Mouse (Mus musculus) left cerebral cortex, postnatal 36 days (tissue): ENCODE results near the gene Insr. TPM values are rescaled to one million over a fixed set of nuclear protein-coding genes. Genes with fewer than 3 reads are reported as not detected.

Experiments used
- DNase-seq, 2 experiments: peaks; one replicate each; pipeline ENCODE4 v3.0.0; 2021 to 2022; ENCODE audit warnings: low spot score in 2 of 2, mixed read lengths in 1 of 2
- intact Hi-C: fragments of 180-260 bp; cut with DNase I; formaldehyde crosslinking; loops from one replicate; pipeline ENCODE4 v1.15.1; 2025
- total RNA-seq, 2 experiments: library from RNA; stranded (reverse); gene quantifications; 2 replicates each; pipeline ENCODE4 v1.2.3; 2021

The Insr gene
- total RNA-seq, 2 experiments from 2014 or later: 44.5 to 58.4 TPM

GRCm38 (mm10) chr8:3240725-3241124 lies 38.7 kb downstream of the Insr start:
- intact Hi-C loops: no loop called here
- no peak for DNase-seq

DNA sequence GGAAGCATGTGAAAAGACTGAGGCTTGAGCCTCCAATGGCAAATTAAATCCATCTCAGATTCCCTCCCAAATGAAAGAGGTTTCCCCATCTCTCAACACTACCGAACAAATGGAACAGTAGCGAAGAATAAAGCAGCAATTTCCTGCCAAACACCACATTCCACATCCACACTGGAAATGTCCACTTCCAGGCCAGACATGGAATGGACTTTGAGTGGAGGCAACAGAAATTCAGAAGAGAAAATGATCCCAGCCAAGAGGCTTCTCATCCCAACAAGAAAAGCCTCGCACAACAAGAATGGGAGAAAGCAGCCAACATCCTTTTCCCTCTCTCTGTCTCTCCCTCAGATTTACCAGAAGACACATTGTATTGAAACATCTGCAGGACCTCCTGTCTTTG lies 39.8 kb downstream of the Insr start:
- DNase-seq: no peak
- intact Hi-C loops: no loop called here

DNA sequence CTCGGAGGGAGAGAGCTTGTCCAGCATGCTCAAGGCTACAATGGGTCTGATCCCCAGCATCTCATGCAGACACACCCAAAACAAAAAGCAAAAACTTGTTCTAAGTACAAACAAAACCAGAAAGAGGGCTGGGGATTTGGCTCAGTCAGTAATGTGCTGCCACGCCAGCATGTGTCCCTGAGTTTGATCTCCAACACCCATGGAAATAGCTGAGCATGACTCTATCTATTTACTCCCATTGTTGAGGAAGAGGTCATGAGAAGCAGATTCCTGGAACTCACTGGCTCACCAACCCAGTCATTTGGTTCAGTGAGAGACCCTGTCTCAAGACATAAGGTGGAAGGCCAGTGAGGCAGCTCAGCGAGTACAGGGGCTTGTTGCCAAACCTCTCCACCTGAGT lies 40.6 kb downstream of the Insr start:
- no peak for DNase-seq
- intact Hi-C loops: no loop called here

DNA sequence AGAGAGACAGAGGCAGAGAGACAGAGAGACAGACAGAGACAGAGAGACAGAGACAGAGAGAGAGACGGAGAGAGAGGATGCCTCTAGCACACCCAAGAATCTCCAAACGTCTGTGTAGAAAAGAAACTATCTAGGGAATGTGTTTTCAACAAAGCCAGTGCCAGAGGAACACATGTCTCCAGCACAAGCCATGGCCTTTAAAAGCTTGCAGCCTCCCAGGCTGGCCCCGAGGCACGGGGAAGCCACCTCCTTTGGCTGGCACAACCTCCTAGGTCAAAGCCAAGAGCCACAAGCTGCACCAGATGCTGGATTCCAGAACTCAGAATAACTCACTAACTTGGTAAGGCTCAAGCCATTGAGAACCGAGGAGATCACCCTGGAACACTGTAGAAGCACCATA lies 42.1 kb downstream of the Insr start:
- no peak for DNase-seq
- intact Hi-C loops: no loop called here

DNA sequence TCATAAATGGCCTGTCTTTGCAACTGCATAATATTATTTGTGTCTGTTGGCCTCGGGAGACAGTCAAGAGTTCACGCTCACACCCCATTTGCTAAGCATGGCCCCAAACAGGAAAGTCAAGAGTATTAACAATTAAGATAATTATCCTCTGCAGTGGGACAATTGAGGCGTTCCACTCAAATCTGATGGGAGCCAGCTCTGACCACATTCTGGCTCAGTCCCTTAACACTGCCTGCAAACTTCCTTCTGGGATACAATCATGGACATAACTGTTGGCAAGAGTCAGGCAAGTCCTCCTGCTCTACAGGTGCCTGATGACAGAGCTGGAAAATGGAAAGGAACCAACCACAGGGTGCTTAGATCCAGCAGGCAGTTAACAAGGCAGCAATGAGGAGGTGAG lies 43.1 kb downstream of the Insr start:
- intact Hi-C loops: no loop called here

GRCm38 (mm10) chr8:3234569-3234968 lies 44.8 kb downstream of the Insr start:
- intact Hi-C loops: no loop called here

More for the DNA sequence above, 43.1 kb downstream of the Insr start:
- no peak for DNase-seq

DNA sequence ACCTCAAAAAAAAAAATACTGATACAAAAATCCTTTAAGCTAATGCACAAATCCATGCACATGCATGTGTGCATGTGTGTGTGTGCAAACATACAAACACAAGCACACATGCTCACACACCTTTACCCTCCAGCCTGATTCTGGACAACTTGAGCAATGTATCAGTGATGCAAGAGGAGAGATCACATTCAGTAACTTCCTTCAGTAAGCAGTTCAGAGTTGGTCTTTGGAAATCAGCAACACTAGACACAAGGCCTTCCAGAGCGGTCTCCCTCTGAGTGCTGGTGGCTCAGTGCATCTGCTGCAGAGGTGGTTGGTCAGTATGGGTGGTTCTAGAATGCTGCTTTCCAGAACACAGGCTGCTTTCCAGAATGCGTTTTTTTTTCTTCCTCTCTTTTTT lies 46.8 kb downstream of the Insr start:
- intact Hi-C loops: no loop called here

More at GRCm38 (mm10) chr8:3234569-3234968, 44.8 kb downstream of the Insr start:
- no peak for DNase-seq

DNA sequence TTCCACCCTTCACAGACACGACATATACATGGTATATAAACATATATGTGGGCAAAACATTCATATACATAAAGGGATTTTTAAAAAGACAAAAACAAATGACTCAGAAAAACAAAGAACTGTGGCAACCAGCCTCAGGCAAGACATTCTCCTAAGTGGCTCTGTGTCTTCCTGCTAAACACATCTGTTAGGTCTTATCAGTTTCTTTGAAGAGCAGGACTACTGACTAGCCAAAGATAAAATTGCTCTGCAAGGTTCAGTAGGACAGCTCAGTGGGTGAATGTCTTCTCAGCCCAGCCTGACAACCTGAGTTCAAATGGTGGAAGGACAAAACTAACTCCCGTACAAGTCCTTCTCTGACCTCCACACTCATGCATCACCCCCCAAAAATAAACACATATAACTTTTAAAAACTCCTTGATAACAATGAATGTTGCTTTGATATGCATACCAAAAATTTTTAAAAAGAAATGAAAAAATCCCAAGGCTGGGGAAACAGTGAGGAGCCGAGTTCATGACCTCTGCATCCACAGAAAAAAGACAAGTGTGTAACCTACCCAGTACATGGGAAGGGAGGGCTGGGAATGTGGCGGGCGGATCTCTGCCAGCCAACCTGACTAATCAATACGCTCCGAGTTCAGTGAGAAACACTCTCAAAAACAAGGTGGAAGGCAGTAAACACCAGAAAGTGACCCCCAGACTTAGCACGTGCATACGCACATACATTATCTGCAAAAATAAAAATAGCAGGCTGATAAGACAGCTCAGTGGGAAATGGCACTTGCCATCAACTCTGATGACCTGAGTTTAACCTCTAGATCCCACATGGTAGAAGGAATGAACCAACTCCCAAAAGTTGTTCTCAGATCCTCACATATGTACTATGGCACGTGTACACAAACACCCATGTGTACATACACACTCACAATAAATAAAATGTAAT lies 49.0 kb downstream of the Insr start:
- DNase-seq: no peak
- intact Hi-C loops: no loop called here

More for the DNA sequence above, 46.8 kb downstream of the Insr start:
- no peak for DNase-seq

GRCm38 (mm10) chr8:3227423-3227822 lies 52.0 kb downstream of the Insr start:
- intact Hi-C loops: no loop called here
- no peak for DNase-seq

- DNase-seq: no peak
- intact Hi-C loops: no loop called here
These were observed 53.7 kb downstream of the Insr start for GRCm38 (mm10) chr8:3225731-3226130.

DNA sequence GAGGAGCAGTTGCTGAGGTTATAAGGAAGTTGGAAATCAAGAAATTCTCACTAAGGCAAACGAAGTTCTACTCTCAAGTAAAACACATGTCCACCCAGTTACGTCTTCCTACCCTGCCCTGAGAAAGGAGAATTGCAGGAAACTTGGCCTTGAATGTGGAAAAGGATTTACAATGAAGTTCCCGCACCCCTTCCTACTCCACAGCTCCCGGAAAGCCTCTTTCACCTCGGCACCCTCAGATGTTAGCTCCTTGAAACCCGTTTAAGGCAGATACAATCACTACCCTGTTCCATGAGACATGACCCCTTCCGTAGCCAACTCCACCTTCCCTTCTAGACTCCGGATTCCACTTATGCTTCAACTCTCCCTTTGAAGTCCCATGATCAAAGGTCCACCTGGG lies 54.2 kb downstream of the Insr start:
- no peak for DNase-seq
- intact Hi-C loops: no loop called here

DNA sequence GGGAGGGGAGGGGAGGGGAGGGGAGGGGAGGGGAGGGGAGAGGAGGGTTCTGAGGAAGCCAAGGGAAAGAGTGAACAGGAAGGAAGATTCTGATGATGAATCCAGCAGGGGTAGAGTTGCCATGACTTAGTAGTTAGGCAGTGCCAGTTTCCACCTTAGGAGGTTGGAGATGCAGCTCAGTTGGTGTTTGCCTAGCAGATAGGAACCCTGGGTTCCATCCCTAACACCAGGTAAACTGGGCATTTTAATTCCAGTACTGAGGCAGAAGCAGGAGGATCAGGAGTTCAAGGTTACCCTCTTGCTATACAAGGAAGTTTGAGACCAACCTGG lies 56.8 kb downstream of the Insr start:
- intact Hi-C loops: no loop called here
- DNase-seq: no peak

- intact Hi-C loops: loop anchor here (2.0 kb wide), 1 partner anchor 57 kb away; the partner anchor contains the start of gene Insr
- DNase-seq: no peak
These were observed 57.3 kb downstream of the Insr start for GRCm38 (mm10) chr8:3221960-3222635.

GRCm38 (mm10) chr8:3221047-3221959 lies 58.1 kb downstream of the Insr start:
- intact Hi-C loops: loop anchor here (2.0 kb wide), 1 partner anchor 57 kb away; the partner anchor contains the start of gene Insr
- DNase-seq: peak; percentile 83 to 86

DNA sequence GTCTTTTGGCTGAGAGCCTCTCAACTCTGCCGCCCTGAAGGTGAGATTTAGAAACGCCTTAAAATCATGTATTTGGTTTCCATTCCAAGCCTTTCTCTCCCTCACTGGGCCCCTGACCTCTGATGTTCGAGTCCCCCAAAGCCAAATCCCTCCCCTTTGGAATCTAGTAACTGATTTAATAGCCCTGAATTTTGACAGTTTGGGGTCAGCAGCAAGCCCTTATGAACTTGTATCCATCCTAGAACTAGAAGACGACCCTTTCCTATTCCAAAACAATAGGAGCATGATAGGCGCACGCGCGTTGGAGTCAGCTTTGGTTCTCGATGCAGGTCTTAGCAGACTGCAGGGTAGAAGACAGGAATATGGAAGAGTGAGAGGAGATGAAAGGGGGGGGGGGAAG lies 58.9 kb downstream of the Insr start:
- intact Hi-C loops: loop anchor here (2.0 kb wide), 1 partner anchor 58 kb away; the partner anchor contains the start of gene Insr
- no peak for DNase-seq

DNA sequence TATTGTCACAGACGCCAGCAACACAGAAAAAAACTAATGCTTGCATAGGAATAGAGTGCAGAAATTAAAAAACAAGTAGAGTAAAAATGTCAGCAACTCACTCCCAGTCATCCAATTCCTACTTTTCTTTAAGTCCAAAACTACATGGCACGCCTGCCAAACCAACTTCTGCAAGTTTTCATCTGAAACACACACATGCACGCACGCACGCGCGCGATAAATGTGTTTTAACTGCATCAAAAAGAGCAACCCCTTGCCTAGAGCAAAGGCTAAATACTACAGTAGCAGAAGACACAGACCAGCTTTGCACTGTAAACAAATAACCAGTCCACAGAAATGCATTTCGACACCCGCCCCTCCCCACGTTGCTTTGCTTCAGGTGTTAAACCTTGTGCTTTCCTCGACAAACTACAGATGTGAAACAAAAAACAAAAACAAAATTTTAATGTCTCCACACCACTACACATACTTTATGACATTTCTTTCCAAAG lies 59.5 kb downstream of the Insr start:
- intact Hi-C loops: loop anchor here (2.0 kb wide), 1 partner anchor 59 kb away; the partner anchor contains the start of gene Insr
- DNase-seq: no peak

DNA sequence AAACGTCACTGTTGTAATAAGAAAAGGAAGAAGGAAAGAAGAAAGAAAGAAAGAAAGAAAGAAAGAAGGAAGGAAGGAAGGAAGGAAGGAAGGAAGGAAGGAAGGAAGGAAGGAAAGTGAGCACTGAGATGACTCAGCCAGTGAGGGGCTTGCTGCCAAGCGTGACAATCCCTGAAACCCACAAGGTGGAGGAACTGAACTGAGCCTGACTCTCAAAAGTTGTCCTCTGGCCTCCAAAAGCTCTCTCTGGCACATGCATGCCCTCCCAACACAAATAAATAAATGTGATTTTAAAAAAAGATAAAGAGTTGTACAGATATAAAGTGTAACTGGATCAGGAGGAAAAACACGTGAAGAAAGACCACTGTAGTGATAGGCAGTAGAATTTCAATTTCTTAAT lies 60.2 kb downstream of the Insr start:
- no peak for DNase-seq
- intact Hi-C loops: no loop called here

- intact Hi-C loops: no loop called here
- no peak for DNase-seq
These were observed 62.8 kb downstream of the Insr start for GRCm38 (mm10) chr8:3216541-3217092.

DNA sequence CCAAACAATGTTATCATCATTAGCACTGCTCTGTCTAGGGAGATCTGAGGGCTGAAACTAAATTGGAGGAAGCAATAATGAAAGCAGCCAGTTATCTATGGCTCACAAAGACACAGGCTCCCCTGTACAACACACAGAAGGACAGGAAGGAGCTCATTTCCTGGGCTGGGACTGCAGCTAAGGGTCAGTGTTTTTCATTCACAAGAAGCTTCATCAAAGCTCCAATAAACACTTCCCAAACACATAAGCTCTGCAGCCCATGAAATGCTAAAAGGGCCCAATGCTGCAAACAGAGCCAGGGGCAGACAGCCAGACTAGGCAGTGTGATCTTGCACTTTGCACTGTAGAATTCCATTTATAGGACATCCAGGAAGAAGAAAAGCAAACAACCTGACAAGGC lies 63.9 kb downstream of the Insr start:
- DNase-seq: no peak
- intact Hi-C loops: no loop called here
